Mouse (Mus musculus) cerebellum, adult 2 months (tissue): ENCODE data around the gene Manba. TPM values are rescaled to one million over a fixed set of nuclear protein-coding genes. Genes with fewer than 3 reads are reported as not detected.

Experiments
- DNase-seq, 2 experiments: peaks; one replicate each; pipeline ENCODE4 v3.0.0; 2021
- H3K27ac ChIP-seq: fragments of 200-500 bp; 2 replicates; pipeline ENCODE4 v1.5.1; 2012; ENCODE audit warnings: low read length, control low read depth, inconsistent platforms; ENCODE audit not compliant: insufficient read depth
- H3K27me3 ChIP-seq: fragments of 200-500 bp; 2 replicates; pipeline ENCODE4 v1.6.1; 2012; ENCODE audit warnings: inconsistent platforms, mild to moderate bottlenecking, low read length, moderate library complexity; ENCODE audit not compliant: control insufficient read depth, insufficient read depth
- H3K4me1 ChIP-seq: fragments of 200-500 bp; 2 replicates; pipeline ENCODE4 v1.6.1; 2011; ENCODE audit warnings: low read length; ENCODE audit not compliant: control insufficient read depth, insufficient read depth
- H3K4me3 ChIP-seq: fragments of 200-500 bp; replicated peaks from 2 replicates; pipeline ENCODE3; 2011; ENCODE audit warnings: mild to moderate bottlenecking, low read depth, low read length, control low read depth; ENCODE audit not compliant: insufficient read depth
- CTCF ChIP-seq: fragments of 200-500 bp; IDR thresholded peaks from 2 replicates; pipeline ENCODE4 v1.5.1; 2011; ENCODE audit warnings: low read depth, mild to moderate bottlenecking, control low read depth, low read length, moderate library complexity, borderline replicate concordance; ENCODE audit not compliant: insufficient read depth
- POLR2A ChIP-seq: fragments of 200-500 bp; IDR thresholded peaks from 2 replicates; pipeline ENCODE4 v1.6.1; 2011; ENCODE audit warnings: low read length, control low read depth, borderline replicate concordance; ENCODE audit not compliant: insufficient read depth
- WGBS: fragments of 180-500 bp; shearing (Covaris S2); methylation state at CpG from one replicate; pipeline ENCODE4 v1.1.7; 2018; 5-methylcytosine and 5-hydroxymethylcytosine counted together
- polyA plus RNA-seq: library from polyadenylated mRNA; depleted of rRNA; stranded (reverse); fragments of >200 nt; gene quantifications from 2 replicates; pipeline ENCODE4 v1.2.3, GENCODE M21; 2012

The Manba gene
- polyA plus RNA-seq, 1 experiment = 8.8 TPM

- H3K27ac ChIP-seq = no peak overlapping the region
- DNase-seq = no peak
- TF ChIP-seq CTCF = no peak
- no peak for TF ChIP-seq POLR2A
- H3K27me3 ChIP-seq = no peaks in the 10 kb centered on the region
- no peak overlapping the region for H3K4me3 ChIP-seq
- WGBS = 29% methylated on average over 5 of the region's 5 CpGs
- peaks cover 8% of the 10 kb centered on the region for H3K4me1 ChIP-seq
Observed at GRCm38 (mm10) chr3:135578588-135579140, 93.3 kb downstream of the Manba start.

- no peaks in the 10 kb centered on the region for H3K27me3 ChIP-seq
- no peak for DNase-seq
- no peak overlapping the region for H3K27ac ChIP-seq
- TF ChIP-seq CTCF (no peak), POLR2A (no peak)
- H3K4me1 ChIP-seq = peaks cover 8% of the 10 kb centered on the region
- 48% methylated on average over 4 of the region's 4 CpGs for WGBS
- H3K4me3 ChIP-seq = no peak overlapping the region
Observed at GRCm38 (mm10) chr3:135579179-135579578, 93.8 kb downstream of the Manba start.

GRCm38 (mm10) chr3:135580439-135581275 lies 95.2 kb downstream of the Manba start:
- Histone ChIP-seq H3K27ac (no peak overlapping the region), H3K4me1 (peaks cover 8% of the 10 kb centered on the region), H3K4me3 (no peak overlapping the region), H3K27me3 (no peaks in the 10 kb centered on the region)
- no peak for DNase-seq
- TF ChIP-seq POLR2A = no peak
- no peak for TF ChIP-seq CTCF
- 84% methylated on average over 21 of the region's 21 CpGs for WGBS

- peak; percentile 82 for TF ChIP-seq CTCF
- no peak for TF ChIP-seq POLR2A
- Histone ChIP-seq H3K27me3 (no peaks in the 10 kb centered on the region), H3K4me1 (peaks cover 8% of the 10 kb centered on the region), H3K27ac (no peak overlapping the region), H3K4me3 (no peak overlapping the region)
- 34% methylated on average over 10 of the region's 10 CpGs for WGBS
- peak; percentile 29 to 49 for DNase-seq
Observed at GRCm38 (mm10) chr3:135581606-135582117, 96.3 kb downstream of the Manba start.

GRCm38 (mm10) chr3:135582246-135582645 lies 96.8 kb downstream of the Manba start:
- 17% methylated on average over 7 of the region's 7 CpGs for WGBS
- no peak overlapping the region for H3K27ac ChIP-seq
- TF ChIP-seq CTCF (no peak), POLR2A (no peak)
- H3K4me1 ChIP-seq = peaks cover 8% of the 10 kb centered on the region
- no peaks in the 10 kb centered on the region for H3K27me3 ChIP-seq
- peak; percentile 24 to 29 for DNase-seq
- no peak overlapping the region for H3K4me3 ChIP-seq

- no peak for TF ChIP-seq CTCF
- TF ChIP-seq POLR2A = no peak
- Histone ChIP-seq H3K4me3 (no peak overlapping the region), H3K27ac (no peak overlapping the region), H3K27me3 (no peaks in the 10 kb centered on the region), H3K4me1 (peaks cover 5% of the 10 kb centered on the region; the same call in 1 of the 2 replicates)
- WGBS = 60% methylated on average over 6 of the region's 6 CpGs
- DNase-seq = no peak
Observed at GRCm38 (mm10) chr3:135585482-135585881, 100.1 kb downstream of the Manba start.

GRCm38 (mm10) chr3:135586060-135586459 lies 100.6 kb downstream of the Manba start:
- TF ChIP-seq CTCF = no peak
- no peak for TF ChIP-seq POLR2A
- no peak for DNase-seq
- WGBS = 91% methylated on average over 2 of the region's 2 CpGs

More at GRCm38 (mm10) chr3:135586060-135586459, 100.6 kb downstream of the Manba start:
- peaks cover 5% of the 10 kb centered on the region; the same call in 1 of the 2 replicates for H3K4me1 ChIP-seq
- no peak overlapping the region for H3K27ac ChIP-seq
- no peaks in the 10 kb centered on the region for H3K27me3 ChIP-seq
- no peak overlapping the region for H3K4me3 ChIP-seq
